In genomic region chr7:98778929-98779328, GRCm38 (mm10) we compare ENCODE assay signal across 8 mouse cellular contexts. TPM values are rescaled to one million over a fixed set of nuclear protein-coding genes. Genes with fewer than 3 reads are reported as not detected.
A peak's percentile ranks its signal among the peaks of the same experiment; 100 is the strongest.
DNase-seq lines count a peak whose midpoint lies in the region; ATAC-seq and TF ChIP-seq lines count a peak whose summit lies in the region.

No protein-coding gene starts in this region.

- peak; percentile 67; the same call in 1 of the 2 replicates for TF ChIP-seq CTCF in testis, adult 2 months (IDR thresholded peaks at IDR 0.05; ENCODE audit: control insufficient read depth, insufficient read depth, insufficient replicate concordance, low read depth, low read length)
- TF ChIP-seq CTCF in kidney, adult 2 months (conservative IDR thresholded peaks at IDR 0.05; ENCODE audit: insufficient read depth, insufficient read length, low read depth, low read length) = peak; percentile 82
- peak; percentile 50; the same call in 1 of the 2 replicates for TF ChIP-seq CTCF in olfactory bulb, adult 2 months (IDR thresholded peaks at IDR 0.05; ENCODE audit: insufficient read depth, low read depth, low read length)
- TF ChIP-seq CTCF in thymus, adult 2 months (IDR thresholded peaks at IDR 0.05; ENCODE audit: borderline replicate concordance, control insufficient read depth, extremely low read depth, insufficient read depth, low read length, poor library complexity) = peak; percentile 92

- no peak overlapping the region for H3K27ac ChIP-seq in testis, adult 2 months (ENCODE audit: control insufficient read depth, insufficient read depth, low read depth, low read length)
- no peak overlapping the region for H3K27ac ChIP-seq in kidney, adult 2 months (ENCODE audit: insufficient read depth, low read depth, low read length)
- no peak overlapping the region for H3K27ac ChIP-seq in limb, embryonic 10.5 days
- no peak overlapping the region for H3K27ac ChIP-seq in olfactory bulb, adult 2 months (ENCODE audit: insufficient read depth, low read depth, low read length)
- H3K27ac ChIP-seq in thymus, adult 2 months (ENCODE audit: control insufficient read depth, insufficient read depth, low read length) = no peak overlapping the region

- ATAC-seq in granulocyte monocyte progenitor cell, adult 5-6 weeks (replicated peaks; ENCODE audit: poor library complexity, severe bottlenecking) = peak; percentile 91

- 25% methylated on average over 5 of the region's 5 CpGs for WGBS in kidney, adult 2 months
- WGBS in limb, embryonic 10.5 days = 23% methylated on average over 5 of the region's 5 CpGs
- 28% methylated on average over 5 of the region's 5 CpGs for WGBS in olfactory bulb, adult 2 months
- WGBS in thymus, adult 2 months = 21% methylated on average over 5 of the region's 5 CpGs

- no peak for TF ChIP-seq POLR2A in testis, adult 2 months (IDR thresholded peaks at IDR 0.05; ENCODE audit: control insufficient read depth, low read depth, low read length)
- no peak for TF ChIP-seq POLR2A in kidney, adult 2 months (IDR thresholded peaks at IDR 0.05; ENCODE audit: low read depth, low read length)
- TF ChIP-seq POLR2A in olfactory bulb, adult 2 months (IDR thresholded peaks at IDR 0.05; ENCODE audit: insufficient read depth, low read depth, low read length) = no peak
- no peak for TF ChIP-seq POLR2A in thymus, adult 2 months (IDR thresholded peaks at IDR 0.05; ENCODE audit: control insufficient read depth, extremely low read depth, insufficient read depth, low read length, poor library complexity)

- no peak for DNase-seq in testis, postnatal 14 days (ENCODE audit: low spot score)
- DNase-seq in cerebellum, postnatal 25 days = peak; percentile 63 to 82
- peak; percentile 77 for DNase-seq in kidney, adult 2 months
- DNase-seq in limb, embryonic 10.5 days (ENCODE audit: low spot score) = peak; percentile 78
- peak; percentile 69 for DNase-seq in thymus, adult 2 months

- no peaks in the 10 kb centered on the region for H3K4me1 ChIP-seq in testis, adult 2 months (ENCODE audit: control insufficient read depth, insufficient read depth, low read length)
- peaks cover under 1% of the 10 kb centered on the region; the same call in 1 of the 2 replicates for H3K4me1 ChIP-seq in kidney, adult 2 months (ENCODE audit: control insufficient read depth, insufficient read depth, low read length)
- H3K4me1 ChIP-seq in limb, embryonic 10.5 days = peaks cover 35% of the 10 kb centered on the region
- peaks cover 4% of the 10 kb centered on the region for H3K4me1 ChIP-seq in olfactory bulb, adult 2 months (ENCODE audit: control insufficient read depth, insufficient read depth, low read length)
- H3K4me1 ChIP-seq in thymus, adult 2 months (replicated peaks; ENCODE audit: control insufficient read depth, insufficient read depth, low read length) = no peaks in the 10 kb centered on the region

- H3K4me3 ChIP-seq in testis, adult 2 months (ENCODE audit: control insufficient read depth, low read depth, low read length) = no peak overlapping the region
- H3K4me3 ChIP-seq in kidney, adult 2 months (ENCODE audit: insufficient read depth, low read depth, low read length) = no peak overlapping the region
- H3K4me3 ChIP-seq in limb, embryonic 10.5 days = no peak overlapping the region
- H3K4me3 ChIP-seq in olfactory bulb, adult 2 months (ENCODE audit: insufficient read depth, low read depth, low read length) = no peak overlapping the region
- no peak overlapping the region for H3K4me3 ChIP-seq in thymus, adult 2 months (ENCODE audit: control insufficient read depth, insufficient read depth, low read length)

- no peaks in the 10 kb centered on the region for H3K27me3 ChIP-seq in testis, adult 2 months (ENCODE audit: control insufficient read depth, insufficient read depth, low read length)
- H3K27me3 ChIP-seq in kidney, adult 2 months (replicated peaks; ENCODE audit: control insufficient read depth, insufficient read depth, low read length) = no peaks in the 10 kb centered on the region
- peaks cover 89% of the 10 kb centered on the region for H3K27me3 ChIP-seq in limb, embryonic 10.5 days (ENCODE audit: low read depth, poor library complexity, severe bottlenecking)
- H3K27me3 ChIP-seq in thymus, adult 2 months (ENCODE audit: control insufficient read depth, insufficient read depth, low read length) = no peaks in the 10 kb centered on the region

- no peaks in the 10 kb centered on the region for H3K9me3 ChIP-seq in limb, embryonic 10.5 days (replicated peaks)

- no peaks in the 10 kb centered on the region for H3K36me3 ChIP-seq in testis, adult 2 months (ENCODE audit: control insufficient read depth, insufficient read depth, low read length)
- H3K36me3 ChIP-seq in kidney, adult 2 months (ENCODE audit: control insufficient read depth, insufficient read depth, low read length) = no peaks in the 10 kb centered on the region
- H3K36me3 ChIP-seq in limb, embryonic 10.5 days = no peaks in the 10 kb centered on the region
- no peaks in the 10 kb centered on the region for H3K36me3 ChIP-seq in thymus, adult 2 months (ENCODE audit: control insufficient read depth, insufficient read depth, low read length)

RNA-seq across cellular contexts. Expression of gene Wnt11, which starts 56.0 kb away (rescaled TPM):
- 0.80 and 1.2 TPM in 2 replicates for polyA plus RNA-seq in testis, adult 2 months (2012; rRNA removed)
- not detected in 2 replicates for total RNA-seq in granulocyte monocyte progenitor cell, adult 5-6 weeks (2014; fragmentation: Nextera tagmentation)
- total RNA-seq in granulocyte monocyte progenitor cell, adult 5-6 weeks (2017) = not detected in 2 replicates
- 8.1 and 10.1 TPM in 2 replicates for polyA plus RNA-seq in kidney, adult 2 months (2012; rRNA removed)
- polyA plus RNA-seq in limb, embryonic 10.5 days (2016; fragmentation: Nextera tagmentation; extraction: Ambion mirVana) = 10.3 and 19.3 TPM in 2 replicates
- polyA plus RNA-seq in olfactory bulb, adult 2 months (2012; ENCODE audit: insufficient read depth, insufficient read length, low replicate concordance, missing spikeins) = not detected in 2 replicates
- polyA plus RNA-seq in thymus, adult 2 months (2012; rRNA removed) = 7.0 and 9.2 TPM in 2 replicates
